Mouse (Mus musculus) adrenal gland, postnatal 0 days (tissue): ENCODE data around the gene Olfr874. TPM values are rescaled to one million over a fixed set of nuclear protein-coding genes. Genes with fewer than 3 reads are reported as not detected.

Experiments
- polyA plus RNA-seq: library from polyadenylated mRNA; unstranded; fragments of >200 nt; fragmentation: Nextera tagmentation; extraction: Ambion mirVana; gene quantifications from 2 replicates; pipeline ENCODE4 v1.2.1, GENCODE M21; 2015

The Olfr874 gene
- not detected in 2 replicates for polyA plus RNA-seq

DNA sequence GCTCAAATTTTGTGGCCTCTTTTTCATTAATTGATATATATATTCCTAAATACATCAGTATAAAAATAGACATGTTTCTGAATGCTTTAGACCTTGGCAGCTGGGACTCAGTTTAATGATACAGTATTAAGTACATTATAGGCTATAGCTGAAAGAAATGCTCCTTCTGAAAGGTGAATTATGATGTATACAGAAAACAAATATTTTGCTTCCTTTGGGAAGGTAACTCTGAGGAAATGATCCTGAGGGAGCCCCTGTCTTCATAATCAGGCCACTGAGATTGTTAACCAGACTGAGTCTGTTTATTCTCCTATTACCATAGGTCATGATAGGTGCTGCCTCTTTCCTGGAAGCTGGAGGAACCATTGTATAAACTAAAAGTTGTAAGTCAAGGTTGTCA is at the start of gene Olfr874:
TSS of gene Olfr874 (plus strand) at position 301 of the 400 bp plus-strand sequence.

DNA sequence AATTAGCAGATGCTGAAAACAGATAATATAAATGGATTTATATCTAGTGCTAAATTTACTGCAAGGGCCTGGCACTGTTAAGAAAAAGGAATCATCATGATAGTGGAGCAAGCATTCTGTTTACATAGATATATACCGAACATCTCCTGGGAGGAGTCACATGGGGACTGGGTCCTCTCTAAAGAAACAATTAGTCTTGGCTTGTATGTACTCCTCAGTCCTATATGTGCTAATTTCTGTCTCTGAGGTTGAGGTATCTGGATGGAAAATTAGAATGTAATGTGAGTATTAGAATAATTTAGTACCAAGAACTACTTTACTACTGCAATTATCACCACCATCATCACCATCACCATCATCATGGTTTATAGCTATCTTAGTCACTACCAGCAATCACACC is 28.8 kb upstream of the Olfr874 start, which contains the start of gene Olfr160:
TSS of gene Olfr160 (minus strand) at position 101 of the 400 bp plus-strand sequence.

DNA sequence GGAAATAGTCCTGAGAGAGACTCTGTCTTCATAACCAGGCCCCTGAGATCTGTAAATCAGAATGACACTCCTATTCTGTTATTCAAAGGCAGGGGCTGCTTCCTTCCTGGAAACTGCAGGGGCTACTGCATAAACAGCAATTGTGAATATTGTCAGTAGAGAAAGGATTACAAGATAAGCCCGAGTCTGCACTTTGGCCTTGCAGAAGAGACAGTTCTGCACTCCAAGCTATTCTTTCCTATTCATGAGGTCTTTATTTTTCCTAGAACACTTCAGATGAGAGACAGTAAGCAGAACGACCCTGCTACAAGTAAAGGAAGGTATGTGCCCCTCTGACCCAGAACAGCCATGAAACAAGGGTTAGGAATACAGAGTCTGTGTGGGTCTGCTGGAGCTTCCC is 26.9 kb downstream of the Olfr874 start, which contains the start of gene Olfr875:
TSS of gene Olfr875 (plus strand) at position 99 of the 400 bp plus-strand sequence.

Other genes starting within 250 kb of the Olfr874 start
- 23.6 and 44.6 TPM in 2 replicates for gene Esam, start 217.0 kb upstream of the Olfr874 start, polyA plus RNA-seq
- 0.92 and 3.2 TPM in 2 replicates for gene Vsig2, start 205.9 kb upstream of the Olfr874 start, polyA plus RNA-seq
- 2.0 and 3.4 TPM in 2 replicates for gene Nrgn, start 192.2 kb upstream of the Olfr874 start, polyA plus RNA-seq
- gene Siae, start 189.4 kb upstream of the Olfr874 start, polyA plus RNA-seq = 12.8 and 18.8 TPM in 2 replicates
- gene Spa17, start 131.4 kb upstream of the Olfr874 start, polyA plus RNA-seq = 11.5 and 18.5 TPM in 2 replicates
- 123 and 129 TPM in 2 replicates for gene Tbrg1, start 87.8 kb upstream of the Olfr874 start, polyA plus RNA-seq
- gene Panx3, start 75.9 kb upstream of the Olfr874 start, polyA plus RNA-seq = 0.11 TPM in 1 of 2 replicates, not detected in the other
- gene Olfr160, start 28.9 kb upstream of the Olfr874 start, polyA plus RNA-seq = not detected in 2 replicates
- not detected in 2 replicates for gene Olfr875, start 26.8 kb downstream of the Olfr874 start, polyA plus RNA-seq
- gene Olfr876, start 57.9 kb downstream of the Olfr874 start, polyA plus RNA-seq = not detected in 2 replicates
- gene Olfr877, start 109.2 kb downstream of the Olfr874 start, polyA plus RNA-seq = 0.22 TPM in 1 of 2 replicates, not detected in the other
- gene Olfr145, start 151.6 kb downstream of the Olfr874 start, polyA plus RNA-seq = not detected in 2 replicates
- gene Olfr878, start 172.7 kb downstream of the Olfr874 start, polyA plus RNA-seq = not detected in 2 replicates
- not detected in 2 replicates for gene Olfr881, start 246.7 kb downstream of the Olfr874 start, polyA plus RNA-seq